Mouse (Mus musculus): ENCODE measurements around the gene Hemk1.
A peak's percentile ranks its signal among the peaks of the same experiment; 100 is the strongest.

Hemk1 gene

GRCm38 (mm10) chr9:107338172-107338883, at the start of gene Hemk1:
Gene Hemk1 (minus strand): TSS chr9:107338350.
- peak; percentile 77 for DNase-seq (ENCODE audit: low spot score)

DNA sequence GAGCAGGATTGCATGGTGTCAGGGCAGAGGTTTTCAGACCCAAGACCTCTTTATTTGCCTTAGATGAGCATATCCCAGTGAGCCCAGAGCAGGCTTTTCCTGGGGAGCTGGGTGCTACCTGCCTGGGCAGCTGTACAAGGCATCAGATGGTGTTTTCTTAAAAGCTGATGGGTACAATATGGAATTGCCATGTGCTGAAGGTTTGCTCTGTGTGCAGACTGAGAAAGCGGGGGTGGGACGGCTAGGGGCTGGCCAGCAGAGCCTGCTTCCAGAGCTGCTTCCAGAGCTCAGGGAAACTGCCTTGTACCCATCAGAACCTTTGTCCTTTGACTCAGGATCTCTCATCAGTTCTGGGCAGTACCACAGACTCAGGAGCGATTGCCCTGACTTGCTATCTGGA, 49.6 kb upstream of the Hemk1 start:
- no peak for DNase-seq (ENCODE audit: low spot score)

DNA sequence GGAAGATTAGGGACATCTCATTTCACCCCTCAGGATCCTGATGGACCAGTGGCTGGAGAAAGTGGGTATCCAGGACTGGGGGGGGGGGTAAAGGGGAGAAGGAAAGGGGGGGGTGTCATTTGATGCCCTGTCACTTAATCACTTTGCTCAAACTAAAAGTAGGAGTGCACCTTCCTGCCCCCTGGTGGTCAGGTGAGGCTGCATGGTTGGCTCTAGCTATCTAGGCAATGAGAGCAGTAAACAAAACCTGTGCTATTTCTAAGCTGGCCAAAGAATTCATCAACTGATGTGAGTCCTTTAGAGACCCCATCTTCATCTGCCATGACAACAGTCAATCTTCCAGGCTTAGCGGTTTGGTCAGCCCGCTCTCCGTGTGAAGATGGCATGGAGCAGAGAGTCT, 48.6 kb upstream of the Hemk1 start:
- DNase-seq (ENCODE audit: low spot score) = peak; percentile 16

- DNase-seq (ENCODE audit: low spot score) = no peak
Measured at GRCm38 (mm10) chr9:107384396-107384795, 46.2 kb upstream of the Hemk1 start.

DNA sequence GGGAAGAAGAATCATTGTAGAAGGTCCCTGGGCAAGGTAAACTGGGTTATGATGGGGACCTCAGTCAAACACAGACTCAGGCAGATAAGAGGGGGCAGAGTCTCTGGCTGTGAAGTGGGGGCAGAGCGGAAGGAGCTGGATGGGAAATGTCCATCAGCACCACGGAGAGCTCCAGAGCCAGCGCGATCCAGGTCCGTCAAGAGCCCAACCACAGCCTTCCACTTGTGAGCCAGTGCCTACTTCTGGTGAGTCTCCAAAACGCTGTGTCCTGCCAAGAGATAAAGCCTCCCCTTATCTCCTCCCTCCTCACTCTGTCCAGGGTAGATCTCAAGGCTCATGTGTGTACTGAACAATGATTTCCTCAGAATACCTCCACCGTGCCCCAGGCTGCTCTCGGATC, 43.6 kb upstream of the Hemk1 start:
- DNase-seq (ENCODE audit: low spot score) = no peak

GRCm38 (mm10) chr9:107377961-107378512, 39.9 kb upstream of the Hemk1 start:
- no peak for DNase-seq (ENCODE audit: low spot score)

DNA sequence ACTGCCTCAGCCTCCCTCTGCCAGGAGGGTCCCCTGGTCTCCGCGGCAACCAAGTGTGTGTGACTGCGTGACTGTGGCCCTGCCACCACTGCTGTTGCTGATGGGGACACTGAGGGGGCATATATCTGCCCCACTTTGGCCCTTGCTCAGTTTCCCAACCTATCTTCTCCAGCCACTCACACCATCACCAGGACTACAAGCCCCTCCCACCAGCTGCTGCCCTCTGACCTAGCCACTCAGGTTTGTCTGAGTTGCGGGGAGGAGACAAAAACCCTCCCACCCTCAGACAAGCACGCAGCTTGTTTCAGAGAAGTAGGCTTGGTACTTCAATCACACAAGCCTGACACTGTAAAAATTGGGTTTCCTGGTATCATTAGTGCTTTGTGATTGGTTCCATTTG, 37.3 kb upstream of the Hemk1 start:
- DNase-seq (ENCODE audit: low spot score) = no peak

- no peak for DNase-seq (ENCODE audit: low spot score)
Measured at GRCm38 (mm10) chr9:107374623-107375022, 36.5 kb upstream of the Hemk1 start.

GRCm38 (mm10) chr9:107372441-107372840, 34.3 kb upstream of the Hemk1 start:
- DNase-seq (ENCODE audit: low spot score) = no peak

- no peak for DNase-seq (ENCODE audit: low spot score)
Measured at GRCm38 (mm10) chr9:107370106-107370463, 31.9 kb upstream of the Hemk1 start.

DNA sequence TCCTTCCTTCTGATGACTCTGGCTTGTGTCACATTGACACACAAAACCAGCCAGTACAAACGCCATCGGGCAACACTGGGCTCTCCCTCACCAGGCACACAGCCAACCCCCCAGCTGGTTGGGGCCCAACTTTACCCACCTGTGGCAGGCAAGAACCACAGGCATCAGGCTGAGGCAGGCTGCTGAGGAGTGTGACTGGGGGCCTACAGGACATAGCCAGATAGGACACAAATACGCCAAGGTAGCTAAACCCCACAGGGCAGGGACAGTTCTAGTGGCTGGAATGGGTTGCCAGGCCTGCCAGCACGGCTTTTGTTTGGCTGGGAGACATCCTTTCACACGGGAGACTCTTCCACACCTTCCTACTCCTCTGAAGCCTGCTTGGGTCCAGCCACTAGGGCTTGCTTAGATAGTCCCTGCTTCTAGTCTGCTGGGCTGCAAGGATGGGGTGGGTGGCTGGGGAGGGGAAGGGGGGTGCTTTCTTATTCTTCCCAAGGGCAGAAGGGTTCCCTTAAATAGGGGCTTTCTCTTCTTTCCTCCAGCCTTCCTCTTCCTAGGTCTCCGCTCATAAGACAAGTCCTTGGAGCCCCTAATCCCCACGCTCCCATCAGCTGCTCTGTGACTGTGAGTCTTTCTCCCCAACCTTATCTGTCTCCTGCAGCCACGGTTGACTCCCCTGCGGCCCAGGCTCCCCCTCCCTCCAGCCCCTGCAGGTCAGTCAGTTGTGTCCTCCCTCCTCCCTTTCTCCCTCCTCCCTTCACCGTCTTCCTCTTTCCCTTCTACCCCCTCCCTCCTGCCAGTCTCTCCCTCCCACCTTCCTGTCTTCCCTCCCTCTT, 31.3 kb upstream of the Hemk1 start:
- DNase-seq (ENCODE audit: low spot score) = no peak

GRCm38 (mm10) chr9:107368302-107368701, 30.2 kb upstream of the Hemk1 start:
- DNase-seq (ENCODE audit: low spot score) = no peak

DNA sequence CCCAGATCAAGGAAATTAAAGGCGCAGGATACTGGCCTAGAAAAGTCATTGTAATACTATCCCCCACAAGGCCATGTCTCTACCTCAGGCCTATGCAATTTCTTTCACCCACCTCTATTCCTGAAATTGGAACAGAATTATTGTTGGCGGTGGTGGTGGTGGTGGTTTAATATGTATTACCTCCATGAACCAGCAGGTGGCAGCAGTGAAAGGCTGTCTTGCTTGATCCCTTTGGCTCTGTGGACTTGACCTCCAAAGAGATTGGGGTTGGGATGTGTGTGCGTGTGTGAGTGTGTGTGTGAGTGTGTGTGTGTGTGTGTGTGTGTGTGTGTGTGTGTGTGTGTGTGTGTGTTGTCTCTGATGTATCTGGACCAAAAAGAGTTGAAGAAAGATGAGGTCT, 28.5 kb upstream of the Hemk1 start:
- peak; percentile 55 for DNase-seq (ENCODE audit: low spot score)

DNA sequence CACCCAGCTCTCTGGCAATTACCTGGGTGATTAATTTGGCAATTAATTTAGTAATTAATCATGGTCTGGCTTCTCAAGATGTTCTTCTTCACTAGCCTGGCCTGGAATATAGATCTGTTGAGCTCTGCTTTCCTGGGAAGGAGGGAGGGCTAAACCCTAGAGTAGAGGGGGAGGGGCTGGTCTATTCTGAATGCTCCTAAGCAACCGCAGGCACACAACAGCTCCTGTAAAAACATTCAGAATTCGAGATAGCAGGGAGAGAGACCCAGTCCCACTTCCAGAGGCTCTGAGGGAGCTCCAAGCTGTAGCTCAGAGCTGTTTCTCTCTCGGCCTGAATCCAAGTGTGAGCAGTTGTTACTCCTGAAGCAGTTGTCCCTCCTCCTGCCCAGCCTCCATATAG, 22.8 kb upstream of the Hemk1 start:
- no peak for DNase-seq (ENCODE audit: low spot score)

- DNase-seq (ENCODE audit: low spot score) = peak; percentile 54
Measured at GRCm38 (mm10) chr9:107357651-107358050, 19.5 kb upstream of the Hemk1 start.

DNA sequence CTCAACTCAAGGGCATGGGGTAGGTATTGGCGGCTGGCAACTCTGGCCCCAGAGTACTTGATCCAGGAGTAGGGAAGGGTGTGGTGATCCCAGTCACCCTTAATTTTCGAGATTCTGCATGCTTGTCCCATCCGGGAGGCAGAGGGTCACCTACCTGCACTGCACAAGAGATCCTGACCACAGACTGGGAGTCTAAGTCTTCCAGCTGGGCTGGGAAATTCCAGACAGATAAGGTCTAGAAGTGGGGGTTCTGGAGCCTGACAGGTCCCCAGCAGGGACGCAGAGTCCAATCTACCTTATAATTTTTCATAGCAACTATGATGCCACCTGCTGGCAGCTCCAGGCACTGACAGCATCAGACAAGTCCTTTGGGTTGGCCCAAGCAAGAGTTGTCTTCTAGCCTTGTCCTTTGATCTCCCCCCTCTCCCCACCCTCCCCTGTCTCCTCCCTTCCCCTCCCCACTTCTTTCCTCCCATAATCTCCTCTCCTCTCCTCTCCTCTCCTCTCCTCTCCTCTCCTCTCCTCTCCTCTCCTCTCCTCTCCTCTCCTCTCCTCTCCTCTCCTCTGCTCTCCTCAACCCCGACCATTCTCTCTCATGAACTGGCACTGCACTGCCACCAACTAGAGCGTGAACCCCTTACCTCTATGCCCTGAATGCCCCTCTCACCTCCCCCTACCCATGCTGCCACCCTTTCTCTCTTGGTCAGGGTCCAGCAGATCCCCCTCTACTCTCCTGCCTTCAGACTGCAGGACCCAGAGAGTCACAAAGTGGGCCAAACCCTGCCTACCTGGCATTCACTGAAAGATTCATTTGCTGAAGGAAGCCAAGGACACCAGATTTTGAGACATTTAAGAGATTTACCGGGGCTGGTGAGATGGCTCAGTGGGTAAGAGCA, 18.0 kb upstream of the Hemk1 start:
- peak; percentile 50 for DNase-seq (ENCODE audit: low spot score)

GRCm38 (mm10) chr9:107354826-107355225, 16.7 kb upstream of the Hemk1 start:
- DNase-seq (ENCODE audit: low spot score) = no peak

DNA sequence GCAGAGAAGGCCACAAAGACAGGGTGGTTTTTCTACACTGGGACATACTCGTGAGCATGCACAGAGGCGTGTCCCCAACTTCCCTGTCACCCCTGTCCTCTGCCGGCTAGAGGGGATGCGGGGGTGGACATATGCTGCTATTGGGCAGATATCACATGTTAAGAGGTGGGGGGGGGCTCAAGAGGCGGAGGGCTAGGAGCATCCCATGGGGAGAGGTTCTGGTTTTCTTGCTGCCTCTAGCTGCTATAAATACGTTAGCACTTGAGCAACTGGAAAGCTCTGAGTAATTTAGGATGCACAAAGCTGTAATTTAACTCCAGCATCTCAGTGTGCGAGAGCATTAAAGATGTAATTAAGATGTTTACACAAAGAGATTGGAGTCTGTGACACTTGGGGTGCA, 11.2 kb upstream of the Hemk1 start:
- no peak for DNase-seq (ENCODE audit: low spot score)

GRCm38 (mm10) chr9:107347586-107348183, 9.5 kb upstream of the Hemk1 start:
- no peak for DNase-seq (ENCODE audit: low spot score)

- no peak for DNase-seq (ENCODE audit: low spot score)
Measured at GRCm38 (mm10) chr9:107346081-107346480, 7.9 kb upstream of the Hemk1 start.

GRCm38 (mm10) chr9:107344027-107344426, 5.9 kb upstream of the Hemk1 start:
- DNase-seq (ENCODE audit: low spot score) = no peak
